Mouse (Mus musculus) ES-E14 (cell line): Measurements from ENCODE around the gene Alg2.

Experiments used
- CHD2 ChIP-seq: IDR thresholded peaks from 2 replicates; pipeline ENCODE4 v1.6.1; 2014; ENCODE audit warnings: mild to moderate bottlenecking, low read depth, low read length, inconsistent platforms
- HCFC1 ChIP-seq: IDR thresholded peaks from 2 replicates; pipeline ENCODE4 v1.6.1; 2012; ENCODE audit warnings: low read length, inconsistent platforms, borderline replicate concordance; ENCODE audit not compliant: insufficient read depth
- MAFK ChIP-seq: IDR thresholded peaks from 2 replicates; pipeline ENCODE4 v1.6.1; 2014; ENCODE audit warnings: mild to moderate bottlenecking, low read depth, low read length, inconsistent platforms; ENCODE audit not compliant: insufficient read depth
- ZC3H11A ChIP-seq: IDR thresholded peaks from 2 replicates; pipeline ENCODE4 v1.6.1; 2012; ENCODE audit warnings: low read depth, mild to moderate bottlenecking, inconsistent platforms, low read length, borderline replicate concordance

DNA sequence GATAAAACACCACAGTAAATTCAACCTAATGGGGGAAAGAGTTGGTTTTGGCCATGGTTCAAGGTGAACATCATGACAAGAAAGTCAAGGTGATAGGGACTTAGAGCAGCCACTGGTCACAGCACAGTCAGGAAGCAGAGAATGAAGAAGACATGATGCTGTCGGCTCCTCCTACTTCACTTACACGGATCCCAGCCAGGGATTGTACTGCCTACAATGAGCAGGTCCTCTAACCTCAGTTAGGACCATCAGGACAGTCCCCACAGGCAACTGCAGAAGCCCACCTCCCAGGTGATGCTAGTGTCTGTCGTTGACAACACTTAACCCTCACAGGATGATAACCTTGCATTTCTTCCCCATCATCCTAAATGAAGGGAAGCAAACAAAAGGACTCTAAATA, 56.3 kb downstream of the Alg2 start:
- TF ChIP-seq HCFC1 (no peak), CHD2 (no peak), ZC3H11A (no peak), MAFK (no peak)
